Mouse (Mus musculus): ENCODE data around the gene Lama2. TPM values are rescaled to one million over a fixed set of nuclear protein-coding genes. Genes with fewer than 3 reads are reported as not detected.

Gene Lama2
- polyA plus RNA-seq, 1 experiment from 2014 or later, result 6.7 TPM

- Histone ChIP-seq H3K4me1 (replicated peaks) (no peaks in the 10 kb centered on the region), H3K4me3 (replicated peaks) (no peak overlapping the region), H3K9ac (no peak overlapping the region), H3K9me3 (no peaks in the 10 kb centered on the region), H3K27me3 (replicated peaks) (no peaks in the 10 kb centered on the region), H3K27ac (no peak overlapping the region), H3K36me3 (no peaks in the 10 kb centered on the region), H3K4me2 (replicated peaks) (no peak overlapping the region)
- WGBS, result 64% methylated on average over 6 of the region's 6 CpGs
- ATAC-seq, result peak; percentile 74
Observed at GRCm38 (mm10) chr10:27222639-27223315, 396.8 kb downstream of the Lama2 start.

- WGBS, result 56% methylated on average over 1 of the region's 1 CpGs
- H3K9me3 ChIP-seq, result no peaks in the 10 kb centered on the region
- H3K4me1 ChIP-seq (replicated peaks), result no peaks in the 10 kb centered on the region
- no peak overlapping the region for H3K9ac ChIP-seq
- ATAC-seq, result no peak
- H3K4me3 ChIP-seq (replicated peaks), result no peak overlapping the region
- no peaks in the 10 kb centered on the region for H3K27me3 ChIP-seq (replicated peaks)
- no peaks in the 10 kb centered on the region for H3K36me3 ChIP-seq
- H3K27ac ChIP-seq, result no peak overlapping the region
- no peak overlapping the region for H3K4me2 ChIP-seq (replicated peaks)
Observed at GRCm38 (mm10) chr10:27219698-27220097, 399.9 kb downstream of the Lama2 start.

DNA sequence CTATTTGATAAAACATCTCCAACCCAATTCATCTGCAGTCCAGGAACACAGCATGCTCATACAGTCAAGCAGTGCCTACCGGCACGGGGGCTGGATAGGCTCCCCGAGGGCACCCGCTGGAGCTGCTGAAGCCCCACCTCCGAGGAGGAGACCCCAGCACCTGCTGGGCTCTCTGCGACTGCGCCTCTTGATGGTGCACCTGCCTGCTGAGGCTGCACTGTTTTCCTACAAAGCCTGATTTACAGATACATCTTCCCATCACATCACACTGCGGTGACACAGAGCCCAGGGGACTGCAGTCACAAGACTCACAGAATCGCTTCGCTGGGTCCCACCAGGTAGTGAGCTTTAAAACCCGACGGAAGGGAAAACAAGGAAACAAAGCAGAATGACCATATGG, 412.2 kb downstream of the Lama2 start:
- Histone ChIP-seq H3K4me1 (replicated peaks) (no peaks in the 10 kb centered on the region), H3K4me2 (replicated peaks) (no peak overlapping the region), H3K9me3 (no peaks in the 10 kb centered on the region), H3K4me3 (replicated peaks) (no peak overlapping the region), H3K36me3 (no peaks in the 10 kb centered on the region), H3K27ac (no peak overlapping the region), H3K27me3 (replicated peaks) (no peaks in the 10 kb centered on the region), H3K9ac (no peak overlapping the region)
- 30% methylated on average over 12 of the region's 12 CpGs for WGBS
- no peak for ATAC-seq

DNA sequence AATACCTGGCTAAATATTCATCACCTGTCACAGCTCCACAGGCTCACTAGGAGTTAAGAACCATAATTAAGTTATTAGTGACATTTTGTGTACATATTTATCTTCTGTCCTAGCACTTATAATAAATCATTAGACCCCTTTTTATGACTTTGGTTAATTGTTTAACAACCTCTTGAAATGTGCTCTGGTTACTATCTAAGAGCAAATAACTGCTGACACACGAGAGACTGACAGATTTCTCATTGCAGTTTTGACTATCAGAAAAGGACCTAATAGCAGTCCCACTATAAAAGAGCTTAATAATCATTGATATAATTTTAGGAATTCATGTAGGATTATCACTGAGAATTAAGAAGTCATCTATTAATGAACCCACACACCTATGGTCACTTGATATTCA, 421.1 kb downstream of the Lama2 start:
- Histone ChIP-seq H3K4me3 (replicated peaks) (no peak overlapping the region), H3K4me1 (replicated peaks) (no peaks in the 10 kb centered on the region), H3K27ac (no peak overlapping the region), H3K36me3 (no peaks in the 10 kb centered on the region), H3K9me3 (no peaks in the 10 kb centered on the region), H3K9ac (no peak overlapping the region), H3K4me2 (replicated peaks) (no peak overlapping the region), H3K27me3 (replicated peaks) (no peaks in the 10 kb centered on the region)
- 18% methylated on average over 1 of the region's 1 CpGs for WGBS
- peak; percentile 71 for ATAC-seq

GRCm38 (mm10) chr10:27193986-27194908, 425.3 kb downstream of the Lama2 start:
- 77% methylated on average over 8 of the region's 8 CpGs for WGBS
- no peak for ATAC-seq
- H3K9me3 ChIP-seq, result no peaks in the 10 kb centered on the region
- no peak overlapping the region for H3K4me3 ChIP-seq (replicated peaks)
- H3K27me3 ChIP-seq (replicated peaks), result no peaks in the 10 kb centered on the region
- no peak overlapping the region for H3K27ac ChIP-seq
- no peaks in the 10 kb centered on the region for H3K4me1 ChIP-seq (replicated peaks)
- H3K4me2 ChIP-seq (replicated peaks), result no peak overlapping the region
- H3K36me3 ChIP-seq, result no peaks in the 10 kb centered on the region
- no peak overlapping the region for H3K9ac ChIP-seq

- Histone ChIP-seq H3K4me2 (replicated peaks) (no peak overlapping the region), H3K4me1 (replicated peaks) (no peaks in the 10 kb centered on the region), H3K36me3 (no peaks in the 10 kb centered on the region), H3K27ac (no peak overlapping the region), H3K27me3 (replicated peaks) (no peaks in the 10 kb centered on the region), H3K9ac (no peak overlapping the region), H3K4me3 (replicated peaks) (no peak overlapping the region), H3K9me3 (no peaks in the 10 kb centered on the region)
- WGBS, result 85% methylated on average over 9 of the region's 9 CpGs
- no peak for ATAC-seq
Observed at GRCm38 (mm10) chr10:27188630-27189365, 430.8 kb downstream of the Lama2 start.

GRCm38 (mm10) chr10:27184185-27184584, 435.4 kb downstream of the Lama2 start:
- Histone ChIP-seq H3K9ac (no peak overlapping the region), H3K27ac (no peak overlapping the region), H3K4me3 (replicated peaks) (no peak overlapping the region), H3K4me1 (replicated peaks) (no peaks in the 10 kb centered on the region), H3K4me2 (replicated peaks) (no peak overlapping the region), H3K9me3 (no peaks in the 10 kb centered on the region), H3K27me3 (replicated peaks) (no peaks in the 10 kb centered on the region), H3K36me3 (no peaks in the 10 kb centered on the region)
- WGBS, result 87% methylated on average over 5 of the region's 5 CpGs
- no peak for ATAC-seq

GRCm38 (mm10) chr10:27174271-27174670, 445.3 kb downstream of the Lama2 start:
- 77% methylated on average over 2 of the region's 2 CpGs for WGBS
- Histone ChIP-seq H3K36me3 (no peaks in the 10 kb centered on the region), H3K27me3 (replicated peaks) (no peaks in the 10 kb centered on the region), H3K4me3 (replicated peaks) (no peak overlapping the region), H3K4me1 (replicated peaks) (no peaks in the 10 kb centered on the region), H3K27ac (no peak overlapping the region), H3K9ac (no peak overlapping the region), H3K4me2 (replicated peaks) (no peak overlapping the region), H3K9me3 (no peaks in the 10 kb centered on the region)
- ATAC-seq, result no peak

DNA sequence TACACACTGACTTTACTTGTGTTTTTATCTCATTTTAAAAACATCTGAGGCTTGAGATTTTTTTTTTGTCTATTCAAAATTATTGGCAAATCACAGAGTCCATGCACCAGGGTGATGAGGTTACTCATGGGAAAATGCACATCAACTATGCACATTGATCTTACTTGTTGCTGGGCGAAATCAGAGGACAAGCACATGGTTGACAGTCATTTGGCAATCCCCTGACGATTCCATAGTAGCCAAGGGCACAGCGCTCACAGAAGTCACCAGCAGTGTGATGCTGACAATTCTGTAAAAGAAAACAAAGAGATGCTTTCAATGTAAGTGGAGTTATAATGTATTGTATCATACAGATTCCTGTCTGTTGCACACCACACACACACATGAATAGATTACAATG, 454.8 kb downstream of the Lama2 start:
- 79% methylated on average over 3 of the region's 3 CpGs for WGBS
- Histone ChIP-seq H3K9me3 (no peaks in the 10 kb centered on the region), H3K27me3 (replicated peaks) (no peaks in the 10 kb centered on the region), H3K9ac (no peak overlapping the region), H3K27ac (no peak overlapping the region), H3K4me3 (replicated peaks) (no peak overlapping the region), H3K4me1 (replicated peaks) (no peaks in the 10 kb centered on the region), H3K4me2 (replicated peaks) (no peak overlapping the region), H3K36me3 (no peaks in the 10 kb centered on the region)
- no peak for ATAC-seq

- no peak overlapping the region for H3K4me2 ChIP-seq (replicated peaks)
- H3K4me3 ChIP-seq (replicated peaks), result no peak overlapping the region
- no peaks in the 10 kb centered on the region for H3K36me3 ChIP-seq
- no peaks in the 10 kb centered on the region for H3K9me3 ChIP-seq
- no peaks in the 10 kb centered on the region for H3K4me1 ChIP-seq (replicated peaks)
- no peak overlapping the region for H3K27ac ChIP-seq
- no peak for ATAC-seq
- no peak overlapping the region for H3K9ac ChIP-seq
- WGBS, result 87% methylated on average over 2 of the region's 2 CpGs
- H3K27me3 ChIP-seq (replicated peaks), result no peaks in the 10 kb centered on the region
Observed at GRCm38 (mm10) chr10:27162364-27162763, 457.2 kb downstream of the Lama2 start.

GRCm38 (mm10) chr10:27150220-27150619, 469.3 kb downstream of the Lama2 start:
- Histone ChIP-seq H3K4me1 (replicated peaks) (no peaks in the 10 kb centered on the region), H3K27me3 (replicated peaks) (no peaks in the 10 kb centered on the region), H3K4me2 (replicated peaks) (no peak overlapping the region), H3K9ac (no peak overlapping the region), H3K4me3 (replicated peaks) (no peak overlapping the region), H3K27ac (no peak overlapping the region), H3K9me3 (no peaks in the 10 kb centered on the region), H3K36me3 (no peaks in the 10 kb centered on the region)
- ATAC-seq, result no peak
- 85% methylated on average over 3 of the region's 3 CpGs for WGBS

- no peak overlapping the region for H3K4me3 ChIP-seq (replicated peaks)
- no peak overlapping the region for H3K4me2 ChIP-seq (replicated peaks)
- H3K9ac ChIP-seq, result no peak overlapping the region
- H3K36me3 ChIP-seq, result no peaks in the 10 kb centered on the region
- H3K27me3 ChIP-seq (replicated peaks), result no peaks in the 10 kb centered on the region
- WGBS, result 30% methylated on average over 3 of the region's 3 CpGs
- H3K9me3 ChIP-seq, result no peaks in the 10 kb centered on the region
- no peak for ATAC-seq
- no peaks in the 10 kb centered on the region for H3K4me1 ChIP-seq (replicated peaks)
- H3K27ac ChIP-seq, result no peak overlapping the region
Observed at GRCm38 (mm10) chr10:27140422-27140821, 479.1 kb downstream of the Lama2 start.
